In the genomic region with DNA sequence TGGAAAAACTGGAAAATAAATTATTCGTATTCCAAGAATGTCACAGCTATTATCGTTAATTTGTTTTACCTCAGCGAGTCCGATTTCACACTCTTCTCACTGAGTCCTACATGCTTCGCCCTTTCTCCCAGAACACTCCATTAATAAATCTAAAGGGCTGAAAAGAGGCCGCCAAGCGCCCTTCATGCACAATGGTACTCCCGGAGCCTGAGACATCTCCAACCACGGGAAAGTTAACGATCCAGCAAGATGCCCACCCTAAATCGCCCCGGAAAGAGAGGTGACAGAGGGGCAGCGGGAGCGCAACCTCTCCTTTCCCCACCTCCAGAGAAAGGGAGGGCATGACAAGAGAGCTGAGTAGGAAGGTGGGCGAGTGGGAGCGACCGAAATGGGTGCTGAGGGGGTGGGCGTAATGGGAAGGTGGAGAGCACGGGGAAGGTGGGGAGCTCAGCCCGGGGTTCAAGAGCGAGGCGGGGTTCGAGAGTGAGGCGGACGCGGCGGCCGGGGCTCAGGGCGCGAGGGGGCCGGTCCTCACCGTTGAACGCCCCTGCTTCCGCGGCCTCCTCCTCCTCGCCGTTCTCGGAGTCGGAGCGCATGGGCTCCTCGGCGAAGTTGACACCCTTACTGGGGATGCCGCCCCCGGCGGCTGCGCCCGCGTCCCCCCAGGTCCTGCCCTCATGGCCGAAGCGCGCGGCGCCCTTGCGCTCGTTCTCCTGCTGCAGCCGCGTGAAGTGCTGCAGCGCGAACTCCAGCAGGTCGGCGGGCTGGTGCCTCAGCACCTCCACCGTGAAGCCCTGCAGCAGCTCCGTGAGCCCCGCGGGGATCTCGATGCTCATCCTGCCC, we compare ENCODE assay signal across 8 mouse cellular contexts. TPM values are rescaled to one million over a fixed set of nuclear protein-coding genes. Genes with fewer than 3 reads are reported as not detected.
DNase-seq lines count a peak whose midpoint lies in the region; ATAC-seq and TF ChIP-seq lines count a peak whose summit lies in the region.

No protein-coding gene starts in this region.

- H3K9me3 ChIP-seq in erythroblast, embryonic 14.5 days (ENCODE audit: control insufficient read depth, low read length) = no peaks in the 10 kb centered on the region
- H3K9me3 ChIP-seq in hindbrain, embryonic 16.5 days (ENCODE audit: control insufficient read depth, low read length) = no peaks in the 10 kb centered on the region

- peak; percentile 4 for DNase-seq in gastrocnemius, postnatal 10 days
- no peak for DNase-seq in gastrocnemius, adult 8-10 months (ENCODE audit: low spot score in 2 of 2)
- no peak for DNase-seq in testis, postnatal 14 days (ENCODE audit: low spot score)
- DNase-seq in ovary, postnatal 36 days (ENCODE audit: low spot score) = no peak

- no peak for TF ChIP-seq CTCF in testis, adult 2 months (IDR thresholded peaks at IDR 0.05; ENCODE audit: control insufficient read depth, insufficient read depth, insufficient replicate concordance, low read depth, low read length)

- peak overlapping the region; percentile 93 for H3K4me3 ChIP-seq in testis, adult 2 months (ENCODE audit: control insufficient read depth, low read depth, low read length)
- H3K4me3 ChIP-seq in erythroblast, embryonic 14.5 days (replicated peaks) = peak overlapping the region; percentile 87
- peak overlapping the region; percentile 93 for H3K4me3 ChIP-seq in hindbrain, embryonic 16.5 days (ENCODE audit: low read length)

- H3K9ac ChIP-seq in hindbrain, embryonic 16.5 days (ENCODE audit: low read depth, low read length) = peak overlapping the region; percentile 97

- WGBS in hindbrain, embryonic 16.5 days = under 1% methylated on average over 50 of the region's 66 CpGs

- H3K27ac ChIP-seq in testis, adult 2 months (ENCODE audit: control insufficient read depth, insufficient read depth, low read depth, low read length) = peak overlapping the region; percentile 80
- H3K27ac ChIP-seq in hindbrain, embryonic 16.5 days (ENCODE audit: low read depth, low read length) = peak overlapping the region; percentile 99

- peak overlapping the region; percentile 74 for H3K4me2 ChIP-seq in hindbrain, embryonic 16.5 days (ENCODE audit: low read length)

- no peaks in the 10 kb centered on the region for H3K27me3 ChIP-seq in testis, adult 2 months (ENCODE audit: control insufficient read depth, insufficient read depth, low read length)
- no peaks in the 10 kb centered on the region for H3K27me3 ChIP-seq in erythroblast, embryonic 14.5 days (ENCODE audit: control insufficient read depth)
- no peaks in the 10 kb centered on the region for H3K27me3 ChIP-seq in hindbrain, embryonic 16.5 days (replicated peaks; ENCODE audit: control insufficient read depth, insufficient read depth, low read length)

- peak; percentile 4; the same call in 1 of the 2 replicates for TF ChIP-seq POLR2A in testis, adult 2 months (IDR thresholded peaks at IDR 0.05; ENCODE audit: control insufficient read depth, low read depth, low read length)

- peak; percentile 83 for ATAC-seq in hindbrain, embryonic 16.5 days
- ATAC-seq in megakaryocyte-erythroid progenitor cell, adult 5-6 weeks (replicated peaks; ENCODE audit: low FRiP score, low TSS enrichment, poor library complexity, severe bottlenecking) = peak; percentile 44

- H3K36me3 ChIP-seq in testis, adult 2 months (ENCODE audit: control insufficient read depth, insufficient read depth, low read length) = no peaks in the 10 kb centered on the region
- peaks cover 46% of the 10 kb centered on the region for H3K36me3 ChIP-seq in erythroblast, embryonic 14.5 days (ENCODE audit: control insufficient read depth)
- no peaks in the 10 kb centered on the region for H3K36me3 ChIP-seq in hindbrain, embryonic 16.5 days (ENCODE audit: control insufficient read depth, insufficient read depth, low read length)

- peaks cover 5% of the 10 kb centered on the region for H3K4me1 ChIP-seq in testis, adult 2 months (ENCODE audit: control insufficient read depth, insufficient read depth, low read length)
- peaks cover 76% of the 10 kb centered on the region for H3K4me1 ChIP-seq in erythroblast, embryonic 14.5 days (ENCODE audit: control insufficient read depth)
- peaks cover 15% of the 10 kb centered on the region for H3K4me1 ChIP-seq in hindbrain, embryonic 16.5 days (ENCODE audit: control insufficient read depth, insufficient read depth, low read depth, low read length)

RNA-seq across cellular contexts. Expression of a gene that starts 0.6 kb away (rescaled TPM):
- total RNA-seq in gastrocnemius, postnatal 10 days (2021) = 1 to 10 TPM; 6.8 to 7.8 TPM
- total RNA-seq in gastrocnemius, adult 8-10 months (2022) = 1 to 10 TPM in 3 of 4 experiments, under 1 TPM in 1; 0.73 to 5.9 (median 3.0) TPM
- 3.3 and 3.5 TPM in 2 replicates for polyA plus RNA-seq in testis, adult 2 months (2012; rRNA removed)
- polyA plus RNA-seq in erythroblast, embryonic 14.5 days (2012) = 6.7 and 10.7 TPM in 2 replicates
- polyA plus RNA-seq in hindbrain, embryonic 16.5 days (2015; fragmentation: Nextera tagmentation; extraction: Ambion mirVana) = 123 and 126 TPM in 2 replicates
- total RNA-seq in megakaryocyte-erythroid progenitor cell, adult 5-6 weeks (2014; fragmentation: Nextera tagmentation) = 106 and 110 TPM in 2 replicates
- 158 and 172 TPM in 2 replicates for total RNA-seq in megakaryocyte-erythroid progenitor cell, adult 5-6 weeks (2017)

Comparison
In these comparisons a context has a peak if more than half of its experiments do, and no peak if none do; other contexts are left out.
1. RNA of a gene that starts 0.6 kb away (total RNA-seq): 106 to 172 TPM in megakaryocyte-erythroid progenitor cell, adult 5-6 weeks; 6.8 to 7.8 TPM in gastrocnemius, postnatal 10 days and 0.73 to 5.9 TPM in gastrocnemius, adult 8-10 months; every median in the first group is over 10 times any median in the second.
2. Peak in every context shown above with its lines, with median percentiles within 50 percentile points of each other: H3K4me3 ChIP-seq.